Mouse (Mus musculus) layer of hippocampus, postnatal 36 days (tissue): ENCODE results near the gene Capza1. TPM values are rescaled to one million over a fixed set of nuclear protein-coding genes. Genes with fewer than 3 reads are reported as not detected.
"Not testable (repeated sequence)": the region's sequence is repeated elsewhere in the genome, so short reads cannot be mapped to it uniquely, and the experiment has no call there.

Experiments used
- DNase-seq, 2 experiments: peaks; one replicate each; pipeline ENCODE4 v3.0.0; 2022
- total RNA-seq, 2 experiments: library from RNA; stranded (reverse); gene quantifications; 2 replicates each; pipeline ENCODE4 v1.2.3; 2021

Gene Capza1
- total RNA-seq: 10 to 100 TPM; 32.6 to 43.5 TPM

- DNase-seq: peak; percentile 89 to 91
Measured at GRCm38 (mm10) chr3:104863786-104864650, at the start of gene Capza1, which contains the start of gene St7l. Gene Capza1 (minus strand): TSS chr3:104864505. Gene St7l (plus strand): TSS chr3:104864005.

- DNase-seq: no peak
Measured at GRCm38 (mm10) chr3:104909195-104909594, 44.9 kb upstream of the Capza1 start.

DNA sequence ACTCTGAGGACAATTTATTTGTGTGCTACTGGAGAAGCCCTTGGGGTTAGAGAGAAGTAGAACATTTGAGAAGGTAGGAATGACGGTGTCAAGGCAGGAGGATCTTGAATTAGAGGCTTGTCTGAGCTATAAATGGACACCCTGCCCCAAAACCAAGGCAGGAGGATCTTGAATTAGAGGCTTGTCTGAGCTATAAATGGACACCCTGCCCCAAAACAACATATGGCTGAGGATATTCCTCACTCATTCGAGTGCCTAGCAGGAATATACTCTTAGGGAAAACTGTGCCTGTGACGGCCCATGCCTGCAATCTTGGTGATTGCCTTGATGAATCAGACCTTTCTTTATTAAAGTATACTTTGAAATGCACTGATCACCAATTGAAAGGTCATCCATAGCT lies 41.7 kb upstream of the Capza1 start:
- no peak for DNase-seq

GRCm38 (mm10) chr3:104905389-104905788 lies 41.1 kb upstream of the Capza1 start:
- DNase-seq: no peak

GRCm38 (mm10) chr3:104901154-104901553 lies 36.8 kb upstream of the Capza1 start:
- DNase-seq: no peak

GRCm38 (mm10) chr3:104896141-104896540 lies 31.8 kb upstream of the Capza1 start:
- no peak for DNase-seq

DNA sequence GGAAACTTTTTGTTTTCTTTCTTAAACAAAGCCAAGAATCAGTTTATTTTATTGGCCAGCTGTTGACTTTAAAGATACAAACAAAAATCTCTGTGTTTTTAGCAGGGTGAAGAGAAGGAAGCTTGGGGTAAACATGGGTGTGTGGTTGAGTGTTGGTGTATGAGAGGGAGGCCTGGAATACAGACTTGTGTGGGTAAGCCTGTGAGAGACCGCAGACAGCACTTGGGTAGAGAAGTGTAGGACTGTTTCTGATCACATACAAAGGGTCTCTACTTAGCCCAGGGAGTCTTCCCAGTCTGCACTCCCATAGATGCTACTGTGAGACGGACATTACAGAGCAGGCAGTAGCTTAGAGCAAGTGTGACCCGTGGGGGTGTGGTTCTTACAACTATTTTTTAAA lies 24.3 kb upstream of the Capza1 start:
- no peak for DNase-seq

- no peak for DNase-seq
Measured at GRCm38 (mm10) chr3:104869611-104870010, 5.3 kb upstream of the Capza1 start.

- not testable (repeated sequence) for DNase-seq
Measured at GRCm38 (mm10) chr3:104866674-104867073, 2.4 kb upstream of the Capza1 start.

DNA sequence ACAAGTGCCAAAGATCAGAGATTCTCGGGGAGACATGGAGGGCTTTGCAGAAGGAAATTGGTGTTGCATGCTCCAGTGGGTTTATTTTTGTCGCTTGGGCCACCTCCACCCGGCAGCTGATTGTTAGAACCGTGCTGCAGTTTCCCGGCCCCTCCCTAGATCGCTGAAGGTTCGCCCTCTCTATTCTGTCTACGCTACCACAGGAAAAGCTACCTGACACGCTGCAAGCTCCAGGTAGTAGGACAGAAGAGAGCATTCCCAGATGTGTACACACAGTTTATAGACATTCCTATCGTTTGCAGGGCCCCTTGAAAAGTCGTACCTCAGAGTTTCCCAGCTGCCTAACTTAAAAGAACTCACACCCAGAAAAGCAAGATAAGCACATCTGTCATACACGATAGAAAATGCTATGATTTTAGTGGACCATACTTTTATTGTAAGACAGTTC lies 1.1 kb upstream of the Capza1 start:
- DNase-seq: no peak

GRCm38 (mm10) chr3:104864651-104865340 lies 491 bp upstream of the Capza1 start:
- DNase-seq: peak; percentile 90 to 94

DNA sequence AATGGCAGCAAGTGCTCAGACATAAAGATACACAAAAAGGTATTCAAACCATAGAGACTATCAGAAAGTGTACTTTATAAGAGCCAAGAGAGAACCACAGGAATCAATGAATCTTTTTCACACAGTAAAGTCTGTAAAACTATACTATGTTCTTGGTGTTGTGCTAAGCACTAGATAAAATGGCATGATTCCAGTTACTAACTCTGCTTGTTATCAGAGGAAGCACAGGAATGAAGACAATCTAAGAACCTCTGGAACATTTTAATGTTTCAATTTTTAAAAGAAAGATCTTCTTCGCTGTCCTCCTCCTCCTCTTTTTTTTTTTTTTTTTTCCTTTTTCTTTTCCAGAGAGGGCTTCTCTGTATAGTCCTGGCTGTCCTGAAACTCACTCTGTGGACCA lies 5.7 kb downstream of the Capza1 start:
- no peak for DNase-seq

DNA sequence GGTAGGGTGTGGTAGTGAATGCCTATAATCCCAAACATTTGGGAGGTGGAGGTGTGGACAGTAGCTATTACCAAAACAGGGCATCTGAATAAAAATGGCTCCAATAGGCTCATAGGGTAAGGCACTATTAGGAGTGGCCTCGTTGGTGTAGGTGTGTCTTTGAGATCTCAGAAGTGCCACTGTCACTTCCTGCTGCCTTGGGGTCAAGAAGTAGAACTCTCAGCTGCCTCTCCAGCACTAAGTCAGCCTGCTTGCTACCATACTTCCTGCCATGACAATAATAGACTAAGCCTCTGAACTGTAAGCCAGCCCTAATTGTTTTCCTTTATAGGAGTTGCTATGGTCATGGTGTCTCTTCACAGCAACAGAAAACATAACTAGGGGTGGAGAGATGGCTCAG lies 8.2 kb downstream of the Capza1 start:
- no peak for DNase-seq

DNA sequence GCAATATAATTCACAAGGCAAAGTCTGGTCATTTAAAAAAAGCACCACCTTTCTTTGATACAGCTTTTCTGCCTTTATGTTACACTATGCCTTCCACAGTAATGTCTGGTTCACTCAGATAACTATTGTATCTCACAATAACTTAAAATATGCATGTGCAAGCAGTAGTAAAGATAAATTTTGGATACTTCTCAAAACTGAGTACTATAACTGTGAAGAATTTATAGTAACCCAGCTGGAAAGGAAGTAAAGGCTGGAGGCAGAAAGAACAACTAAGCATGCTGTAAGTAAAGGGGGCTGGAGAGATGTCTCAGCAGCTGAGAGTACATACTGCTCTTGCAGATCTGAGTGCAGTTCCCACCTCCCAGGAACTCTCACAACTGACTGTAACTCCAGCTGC lies 9.4 kb downstream of the Capza1 start:
- DNase-seq: no peak

DNA sequence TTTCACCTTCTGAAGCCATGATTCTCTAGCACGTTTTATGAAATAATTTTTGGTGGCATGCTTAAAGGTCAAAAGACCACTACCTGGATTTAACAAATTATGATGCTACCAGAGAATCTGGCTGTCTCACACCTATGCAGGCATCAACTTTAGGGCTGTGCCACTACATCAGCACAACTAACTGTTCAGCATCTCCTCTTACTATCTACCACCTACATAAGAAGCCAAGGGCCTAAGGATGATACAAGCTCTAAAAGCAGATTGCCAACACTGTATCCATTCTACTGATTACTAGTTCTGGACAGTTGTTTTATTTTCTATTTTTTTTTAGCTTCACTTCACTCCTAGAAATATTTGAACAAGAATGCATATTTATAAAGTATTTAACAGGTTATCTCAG lies 9.8 kb downstream of the Capza1 start:
- DNase-seq: no peak

- no peak for DNase-seq
Measured at GRCm38 (mm10) chr3:104846601-104847000, 17.7 kb downstream of the Capza1 start.

DNA sequence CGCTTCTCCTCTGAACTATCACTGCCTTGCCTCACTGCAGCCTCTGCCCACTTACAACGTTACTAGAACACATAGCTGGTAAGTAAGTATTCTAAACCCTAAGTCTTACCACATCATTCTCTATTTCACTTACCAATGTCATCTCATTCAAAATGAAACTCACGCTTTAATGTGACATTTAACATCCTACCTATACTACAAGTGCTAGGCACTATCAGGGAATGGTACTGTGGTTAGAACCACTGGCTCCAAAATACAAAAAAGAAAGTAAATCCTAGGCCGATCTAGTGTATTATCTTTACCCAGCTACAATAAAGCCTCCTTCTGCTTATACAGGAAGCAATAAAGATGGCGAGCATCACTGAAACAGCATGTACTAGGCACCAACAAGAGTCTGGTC lies 23.3 kb downstream of the Capza1 start:
- no peak for DNase-seq

GRCm38 (mm10) chr3:104835797-104836196 lies 28.5 kb downstream of the Capza1 start:
- DNase-seq: no peak

- no peak for DNase-seq
Measured at GRCm38 (mm10) chr3:104822413-104822812, 41.9 kb downstream of the Capza1 start.

- no peak for DNase-seq
Measured at GRCm38 (mm10) chr3:104820426-104820825, 43.9 kb downstream of the Capza1 start.

DNA sequence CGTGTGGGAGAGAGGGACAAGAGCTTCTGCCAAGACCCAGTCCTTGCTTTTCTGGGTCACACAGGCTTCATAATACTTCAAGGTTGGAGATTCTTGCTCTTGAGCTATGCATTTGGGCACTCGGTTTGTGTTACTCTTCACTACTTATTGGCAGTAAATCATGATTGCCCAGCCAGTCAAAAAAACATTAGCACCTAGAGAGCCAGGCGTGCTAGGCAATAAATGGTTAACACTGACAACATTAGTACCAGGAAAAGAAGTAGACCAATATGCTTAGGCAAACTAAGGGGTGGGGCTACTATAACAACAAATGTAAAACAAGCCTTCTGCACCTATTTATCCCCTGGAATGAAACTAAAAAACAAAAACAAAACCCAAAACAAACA lies 45.6 kb downstream of the Capza1 start:
- no peak for DNase-seq

GRCm38 (mm10) chr3:104817991-104818748 lies 46.1 kb downstream of the Capza1 start, which contains the start of gene Mov10:
Gene Mov10 (minus strand): TSS chr3:104818563.
- DNase-seq: peak; percentile 29 to 31

- peak; percentile 39 to 51 for DNase-seq
Measured at GRCm38 (mm10) chr3:104817481-104817990, 46.8 kb downstream of the Capza1 start.
